Mouse (Mus musculus) myocyte (in vitro differentiated cells): ENCODE data around the gene Srpr. TPM values are rescaled to one million over a fixed set of nuclear protein-coding genes. Genes with fewer than 3 reads are reported as not detected.

Source experiments
- H3K27me3 ChIP-seq: one replicate; pipeline ENCODE4 v1.6.1; 2011; ENCODE audit not compliant: control insufficient read depth, insufficient read depth, insufficient read length
- H3K36me3 ChIP-seq: one replicate; pipeline ENCODE4 v1.6.1; 2011; ENCODE audit not compliant: control insufficient read depth, insufficient read depth
- H3K4me2 ChIP-seq: one replicate; pipeline ENCODE4 v1.6.1; 2011; ENCODE audit warnings: low read depth, control low read depth
- H3K4me3 ChIP-seq: one replicate; pipeline ENCODE4 v1.5.1; 2011; ENCODE audit warnings: mild to moderate bottlenecking, control low read depth, moderate library complexity
- H3K79me2 ChIP-seq: one replicate; pipeline ENCODE4 v1.6.1; 2011; ENCODE audit not compliant: control insufficient read depth, insufficient read depth
- H3ac ChIP-seq: one replicate; pipeline ENCODE4 v1.6.1; 2011; ENCODE audit not compliant: control insufficient read depth, insufficient read length
- CEBPB ChIP-seq: IDR thresholded peaks from 2 replicates; pipeline ENCODE4 v1.6.1; 2011; ENCODE audit warnings: mild to moderate bottlenecking, moderate library complexity; ENCODE audit not compliant: poor library complexity, insufficient read depth, severe bottlenecking
- E2F4 ChIP-seq: IDR thresholded peaks from one replicate; pipeline ENCODE4 v1.6.1; 2011; ENCODE audit warnings: mild to moderate bottlenecking, control low read depth, moderate library complexity; ENCODE audit not compliant: insufficient read depth
- MAX ChIP-seq: IDR thresholded peaks from one replicate; pipeline ENCODE4 v1.6.1; 2011; ENCODE audit warnings: low read depth, mild to moderate bottlenecking, control low read depth
- MYOD1 ChIP-seq, 3 experiments: IDR thresholded peaks; one replicate each; pipeline ENCODE4 v1.6.1; 2011; ENCODE audit warnings: control low read depth in 2 of 3, low read depth in 2 of 3, mild to moderate bottlenecking in 2 of 3, moderate library complexity in 1 of 3; ENCODE audit not compliant: insufficient read length in 2 of 3, control insufficient read depth in 1 of 3
- MYOG ChIP-seq, 3 experiments: IDR thresholded peaks; one replicate each; pipeline ENCODE4 v1.6.1; 2011; ENCODE audit warnings: control low read depth in 2 of 3, low read depth in 2 of 3, mild to moderate bottlenecking in 2 of 3; ENCODE audit not compliant: insufficient read length in 2 of 3, control insufficient read depth in 1 of 3, insufficient read depth in 1 of 3
- POLR2A ChIP-seq: IDR thresholded peaks from one replicate; pipeline ENCODE4 v1.6.1; 2011; ENCODE audit warnings: low read depth, mild to moderate bottlenecking, control low read depth, moderate library complexity; ENCODE audit not compliant: insufficient read length
- POLR2AphosphoS2 ChIP-seq: IDR thresholded peaks from one replicate; pipeline ENCODE4 v1.6.1; 2011; ENCODE audit warnings: low read depth, control low read depth; ENCODE audit not compliant: insufficient read length
- REST ChIP-seq: IDR thresholded peaks from one replicate; pipeline ENCODE4 v1.6.1; 2011; ENCODE audit warnings: mild to moderate bottlenecking, control low read depth, moderate library complexity; ENCODE audit not compliant: insufficient read depth, insufficient read length
- SRF ChIP-seq: IDR thresholded peaks from one replicate; pipeline ENCODE4 v1.6.1; 2011; ENCODE audit warnings: low read depth; ENCODE audit not compliant: control insufficient read depth, insufficient read length
- TCF12 ChIP-seq: IDR thresholded peaks from one replicate; pipeline ENCODE4 v1.6.1; 2011; ENCODE audit warnings: mild to moderate bottlenecking, control low read depth; ENCODE audit not compliant: poor library complexity, insufficient read depth, severe bottlenecking
- TCF3 ChIP-seq: IDR thresholded peaks from one replicate; pipeline ENCODE4 v1.6.1; 2011; ENCODE audit warnings: low read depth, control low read depth; ENCODE audit not compliant: insufficient read length
- USF1 ChIP-seq: IDR thresholded peaks from one replicate; pipeline ENCODE4 v1.6.1; 2011; ENCODE audit warnings: low read depth, mild to moderate bottlenecking, control low read depth, moderate library complexity
- polyA plus RNA-seq: library from polyadenylated mRNA; unstranded; fragments of >200 nt; fragmentation: generic; extraction: Trizol; gene quantifications from one replicate; pipeline ENCODE4 v1.2.1, GENCODE M21; 2012; ENCODE audit warnings: missing spikeins

The Srpr gene
- polyA plus RNA-seq, 1 experiment, result 103 TPM

- H3ac ChIP-seq, result peak within 1 kb of the TSS; percentile 90
- peaks cover 20% of the 10 kb centered on the region for H3K79me2 ChIP-seq
- TF ChIP-seq REST (no peak), TCF12 (no peak), USF1 (no peak), TCF3 (no peak), MAX (no peak), MYOD1 (IDR thresholded peaks at IDR 0.05; ENCODE audit: control insufficient read depth in 1 of 3, insufficient read length in 2 of 3, low read depth in 2 of 3) (no peak), MYOG (IDR thresholded peaks at IDR 0.05; ENCODE audit: control insufficient read depth in 1 of 3, insufficient read depth in 1 of 3, insufficient read length in 2 of 3, low read depth in 2 of 3) (no peak), CEBPB (no peak), E2F4 (peak; percentile 39), SRF (peak; percentile 33), POLR2AphosphoS2 (peak; percentile 84), POLR2A (peak; percentile 78)
- peaks cover 14% of the 10 kb centered on the region for H3K36me3 ChIP-seq
- H3K27me3 ChIP-seq, result no peaks in the 10 kb centered on the region
- H3K4me2 ChIP-seq, result peak within 1 kb of the TSS; percentile 96
- peak within 1 kb of the TSS; percentile 99 for H3K4me3 ChIP-seq
Measured at GRCm38 (mm10) chr9:35210542-35211474, 10.8 kb downstream of the Srpr start, which contains the start of gene Foxred1. Foxred1 (minus strand) TSS chr9:35211055.

GRCm38 (mm10) chr9:35211573-35212511, 11.9 kb downstream of the Srpr start:
- H3K27me3 ChIP-seq, result no peaks in the 10 kb centered on the region
- peak overlapping the region; percentile 72 for H3K4me2 ChIP-seq
- peaks cover 14% of the 10 kb centered on the region for H3K36me3 ChIP-seq
- H3K79me2 ChIP-seq, result peaks cover 20% of the 10 kb centered on the region
- TF ChIP-seq TCF12 (no peak), REST (no peak), TCF3 (no peak), USF1 (no peak), SRF (no peak), MYOD1 (IDR thresholded peaks at IDR 0.05; ENCODE audit: control insufficient read depth in 1 of 3, insufficient read length in 2 of 3, low read depth in 2 of 3) (no peak), MYOG (IDR thresholded peaks at IDR 0.05; ENCODE audit: control insufficient read depth in 1 of 3, insufficient read depth in 1 of 3, insufficient read length in 2 of 3, low read depth in 2 of 3) (no peak), POLR2AphosphoS2 (no peak), CEBPB (no peak), E2F4 (no peak), MAX (no peak), POLR2A (no peak)
- peak overlapping the region; percentile 90 for H3ac ChIP-seq
- peak overlapping the region; percentile 99 for H3K4me3 ChIP-seq

GRCm38 (mm10) chr9:35217963-35218362, 18.0 kb downstream of the Srpr start:
- no peak overlapping the region for H3K4me3 ChIP-seq
- H3K27me3 ChIP-seq, result no peaks in the 10 kb centered on the region
- TF ChIP-seq MAX (no peak), SRF (no peak), POLR2A (no peak), MYOD1 (IDR thresholded peaks at IDR 0.05; ENCODE audit: control insufficient read depth in 1 of 3, insufficient read length in 2 of 3, low read depth in 2 of 3) (no peak), E2F4 (no peak), MYOG (IDR thresholded peaks at IDR 0.05; ENCODE audit: control insufficient read depth in 1 of 3, insufficient read depth in 1 of 3, insufficient read length in 2 of 3, low read depth in 2 of 3) (no peak), POLR2AphosphoS2 (no peak), TCF12 (no peak), CEBPB (no peak), USF1 (no peak), REST (no peak), TCF3 (no peak)
- H3K36me3 ChIP-seq, result peaks cover 36% of the 10 kb centered on the region
- no peak overlapping the region for H3ac ChIP-seq
- H3K4me2 ChIP-seq, result no peak overlapping the region
- H3K79me2 ChIP-seq, result no peaks in the 10 kb centered on the region

- TF ChIP-seq TCF3 (no peak), CEBPB (no peak), MYOD1 (IDR thresholded peaks at IDR 0.05; ENCODE audit: control insufficient read depth in 1 of 3, insufficient read length in 2 of 3, low read depth in 2 of 3) (no peak), POLR2AphosphoS2 (no peak), USF1 (no peak), MYOG (IDR thresholded peaks at IDR 0.05; ENCODE audit: control insufficient read depth in 1 of 3, insufficient read depth in 1 of 3, insufficient read length in 2 of 3, low read depth in 2 of 3) (no peak), REST (no peak), MAX (no peak), E2F4 (no peak), TCF12 (no peak), SRF (no peak), POLR2A (no peak)
- Histone ChIP-seq H3K4me3 (no peak overlapping the region), H3ac (no peak overlapping the region), H3K4me2 (no peak overlapping the region), H3K79me2 (no peaks in the 10 kb centered on the region), H3K27me3 (no peaks in the 10 kb centered on the region), H3K36me3 (peaks cover 12% of the 10 kb centered on the region)
Measured at GRCm38 (mm10) chr9:35223466-35223865, 23.5 kb downstream of the Srpr start.
